Mouse (Mus musculus): ENCODE measurements around the gene Mepce.

DNA sequence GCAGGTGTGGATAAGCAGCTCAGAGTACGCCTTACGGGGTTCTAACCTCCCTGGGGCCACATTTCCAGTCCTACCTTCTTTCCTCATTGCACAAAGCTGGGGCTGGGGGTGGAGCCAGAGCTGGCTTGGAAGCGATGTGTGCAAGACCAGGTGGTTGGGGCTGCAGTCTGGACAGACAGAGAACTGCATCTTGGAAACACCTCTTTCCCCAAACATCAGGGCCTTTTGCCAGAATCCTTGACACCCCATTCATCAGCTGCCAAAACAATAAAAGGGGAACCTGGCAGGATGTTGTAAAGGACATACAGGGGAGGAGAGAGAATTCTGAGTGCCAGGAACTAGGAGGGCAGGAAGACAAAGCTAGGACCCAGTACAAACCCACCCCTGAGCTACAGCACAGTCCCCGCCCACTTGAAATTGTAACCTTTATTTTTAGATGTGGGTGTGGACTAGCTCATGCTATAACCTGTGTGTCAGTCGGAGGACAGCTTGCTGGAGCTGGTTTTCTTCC, 11.0 kb downstream of the Mepce start:
- TF ChIP-seq CTCF (IDR thresholded peaks at IDR 0.05; ENCODE audit: low read depth, low read length) (no peak), POLR2A (IDR thresholded peaks at IDR 0.05; ENCODE audit: extremely low read depth, insufficient read depth, low read length) (no peak)

Measured in liver, adult 2 months (tissue).